Mouse (Mus musculus) adrenal gland, adult 8-10 months (tissue): ENCODE data around the gene Thap12. TPM values are rescaled to one million over a fixed set of nuclear protein-coding genes. Genes with fewer than 3 reads are reported as not detected.

ENCODE experiments used
- DNase-seq: peaks from one replicate; pipeline ENCODE4 v3.0.0; 2022
- total RNA-seq, 4 experiments: library from RNA; stranded (reverse); gene quantifications; 2 replicates each; pipeline ENCODE4 v1.2.4; 2022

Thap12 gene
- 10 to 100 TPM; 62.2 to 74.9 (median 66.0) TPM for total RNA-seq

DNA sequence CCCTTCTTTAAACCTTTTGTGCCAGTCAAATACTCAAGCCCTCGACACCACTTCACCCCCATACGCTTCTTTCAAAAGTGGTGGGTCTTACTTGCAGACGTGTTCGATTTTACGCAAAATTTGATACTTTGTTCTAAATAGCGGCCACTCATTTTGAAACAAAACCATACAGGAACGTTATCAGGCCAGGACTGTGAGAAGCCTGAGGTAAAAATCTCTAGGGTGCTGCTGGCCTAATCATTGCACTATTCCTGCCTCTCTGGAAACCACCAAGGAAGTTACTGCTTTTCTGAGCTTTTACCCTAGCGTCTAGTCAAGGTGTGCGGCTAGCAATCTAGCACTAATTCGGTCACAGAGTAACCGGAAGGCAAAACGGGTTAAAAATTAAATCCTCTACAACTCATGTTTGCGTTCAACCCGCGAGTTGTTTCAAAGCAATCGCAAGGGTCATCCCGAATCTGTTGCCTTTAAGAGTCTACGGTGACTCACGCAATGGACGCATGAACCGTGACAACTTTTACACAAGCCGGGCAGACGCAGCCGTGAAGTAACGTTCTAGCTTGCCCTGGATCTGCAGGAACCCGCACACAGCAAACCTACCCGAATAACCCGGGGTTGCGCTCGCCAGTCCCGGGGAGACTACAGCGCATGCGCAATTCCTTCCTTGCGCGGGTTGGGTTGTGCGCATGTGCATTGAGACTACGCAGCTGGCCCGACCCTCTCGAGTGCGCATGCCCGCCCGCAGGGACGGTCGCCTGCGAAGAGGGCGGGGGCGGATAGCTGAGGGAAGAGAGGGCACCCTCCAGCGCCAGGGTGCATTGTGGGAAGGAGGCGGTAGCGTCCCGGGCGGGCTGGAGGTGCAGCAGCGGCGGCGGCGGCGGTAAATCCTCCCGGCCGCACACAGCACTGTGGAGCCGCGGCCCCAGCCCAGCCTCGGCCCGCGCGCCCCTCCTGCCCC lies at the start of gene Thap12:
Gene Thap12, plus strand, starts transcription at position 821 of the 958 bp plus-strand sequence.
- DNase-seq: peak; percentile 99

DNA sequence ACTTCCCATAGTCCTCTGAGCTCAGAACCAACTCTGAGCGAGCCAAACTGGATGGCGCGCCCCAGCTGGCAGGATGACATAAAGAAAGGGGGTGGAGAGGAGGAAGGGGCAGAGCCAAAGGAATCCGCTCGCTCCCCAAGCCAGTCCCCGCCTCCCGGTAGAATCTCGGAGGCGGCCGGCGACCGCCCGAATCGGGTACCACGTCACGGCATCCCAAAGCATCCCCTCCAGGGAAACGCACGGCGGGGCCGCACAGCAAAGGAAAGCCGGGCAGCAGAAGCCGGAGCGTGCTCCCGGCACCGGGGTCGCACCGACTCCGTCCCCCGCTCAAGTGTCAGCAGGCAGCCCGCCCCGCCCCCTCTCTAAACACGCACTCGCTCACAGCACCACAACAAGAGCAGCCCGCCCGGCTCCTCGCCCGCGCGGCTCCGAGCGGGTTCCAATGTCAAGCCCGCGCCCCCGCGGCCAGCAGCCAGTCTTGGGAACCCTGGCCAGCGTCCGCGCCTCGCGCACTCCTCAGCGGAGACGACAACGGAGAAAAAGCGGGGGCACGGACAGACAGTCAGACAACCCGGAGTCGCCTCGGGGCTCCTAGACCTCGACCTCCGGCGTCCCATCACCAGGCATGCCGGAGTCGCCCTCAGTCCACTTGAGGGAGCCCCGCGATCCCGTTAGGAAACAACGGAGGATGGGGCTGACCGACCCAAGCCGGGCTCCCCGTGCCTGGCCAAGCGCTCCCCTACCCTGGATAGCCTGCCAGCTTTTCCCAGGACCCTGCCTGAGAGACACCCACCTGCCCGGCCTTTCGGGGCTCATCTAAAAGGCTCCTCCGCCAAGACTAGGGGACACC lies 47.0 kb upstream of the Thap12 start:
- peak; percentile 79 for DNase-seq

DNA sequence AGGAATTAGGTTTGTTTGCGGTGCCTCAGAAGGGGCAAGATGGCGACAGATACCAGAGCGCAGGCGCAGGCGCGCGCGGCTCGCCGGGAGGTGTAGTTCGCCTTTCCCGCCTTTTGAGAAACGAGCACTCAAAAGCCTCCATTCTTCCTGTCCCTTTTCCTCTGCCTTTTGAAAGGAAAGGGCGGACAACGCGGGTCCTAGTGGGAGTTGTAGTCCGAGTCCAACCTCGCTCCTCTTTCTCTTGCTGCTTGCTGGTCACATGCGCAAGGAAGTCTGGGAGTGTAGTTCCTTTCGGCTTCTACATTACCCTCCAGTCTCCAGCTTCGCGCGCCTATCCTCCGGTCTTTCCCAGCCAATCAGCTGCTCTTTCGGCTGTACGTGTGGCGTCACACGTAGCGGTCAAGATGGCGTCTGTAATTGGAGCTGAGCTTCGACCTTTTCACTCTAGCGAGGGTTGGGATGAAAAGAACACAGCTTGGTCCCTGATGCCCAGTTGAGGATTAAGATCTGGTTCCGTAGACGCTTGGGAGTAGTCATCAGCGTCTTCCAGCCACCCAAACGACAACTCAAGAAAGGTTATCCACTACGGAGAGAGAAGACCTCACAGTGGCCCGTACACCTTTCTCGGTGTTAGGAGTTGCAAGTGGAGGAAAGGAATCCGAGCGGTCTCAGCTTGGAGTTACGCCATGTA lies 46.2 kb upstream of the Thap12 start, which contains the start of gene Emsy:
Gene Emsy, minus strand, starts transcription at position 253 of the 691 bp plus-strand sequence.
- DNase-seq: peak; percentile 97

DNA sequence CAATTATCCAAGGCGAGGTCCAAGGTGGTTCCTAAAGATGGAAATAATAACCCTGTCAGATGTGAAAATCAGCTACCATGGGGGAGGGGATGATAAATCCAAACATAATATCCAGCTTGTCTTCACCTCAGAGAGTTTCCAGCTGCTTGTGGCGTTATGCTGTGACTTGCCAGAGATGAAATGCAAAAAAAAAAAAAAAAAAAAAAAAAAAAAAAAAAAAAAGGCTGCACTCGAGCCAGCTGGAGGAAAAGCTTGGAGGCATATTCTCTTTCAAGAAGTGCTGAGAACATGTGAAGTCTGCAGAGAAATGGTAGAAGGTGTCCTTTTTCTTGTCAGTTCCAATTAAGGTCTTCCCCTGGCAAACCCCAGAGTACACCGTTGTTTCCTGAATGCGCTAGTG lies 37.7 kb upstream of the Thap12 start:
- no peak for DNase-seq

DNA sequence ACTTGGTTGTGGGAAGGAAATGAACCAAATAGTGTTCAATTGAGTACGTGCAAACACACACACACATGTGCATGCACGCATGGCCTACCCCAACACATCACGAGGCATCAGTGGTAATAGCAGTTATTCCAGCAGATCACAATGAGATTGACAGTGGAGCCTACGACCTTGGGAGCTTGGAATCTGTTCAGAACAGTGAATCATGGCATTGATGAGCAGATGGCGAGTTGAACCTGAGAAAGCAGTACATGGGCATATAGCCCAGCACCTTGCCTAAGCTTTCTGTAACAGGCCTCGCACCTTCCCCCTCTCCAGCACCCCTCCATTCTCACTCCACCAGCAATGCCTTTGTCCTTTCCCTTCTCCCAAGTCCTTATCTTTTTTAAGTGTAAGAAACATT lies 37.2 kb upstream of the Thap12 start:
- peak; percentile 19 for DNase-seq

DNA sequence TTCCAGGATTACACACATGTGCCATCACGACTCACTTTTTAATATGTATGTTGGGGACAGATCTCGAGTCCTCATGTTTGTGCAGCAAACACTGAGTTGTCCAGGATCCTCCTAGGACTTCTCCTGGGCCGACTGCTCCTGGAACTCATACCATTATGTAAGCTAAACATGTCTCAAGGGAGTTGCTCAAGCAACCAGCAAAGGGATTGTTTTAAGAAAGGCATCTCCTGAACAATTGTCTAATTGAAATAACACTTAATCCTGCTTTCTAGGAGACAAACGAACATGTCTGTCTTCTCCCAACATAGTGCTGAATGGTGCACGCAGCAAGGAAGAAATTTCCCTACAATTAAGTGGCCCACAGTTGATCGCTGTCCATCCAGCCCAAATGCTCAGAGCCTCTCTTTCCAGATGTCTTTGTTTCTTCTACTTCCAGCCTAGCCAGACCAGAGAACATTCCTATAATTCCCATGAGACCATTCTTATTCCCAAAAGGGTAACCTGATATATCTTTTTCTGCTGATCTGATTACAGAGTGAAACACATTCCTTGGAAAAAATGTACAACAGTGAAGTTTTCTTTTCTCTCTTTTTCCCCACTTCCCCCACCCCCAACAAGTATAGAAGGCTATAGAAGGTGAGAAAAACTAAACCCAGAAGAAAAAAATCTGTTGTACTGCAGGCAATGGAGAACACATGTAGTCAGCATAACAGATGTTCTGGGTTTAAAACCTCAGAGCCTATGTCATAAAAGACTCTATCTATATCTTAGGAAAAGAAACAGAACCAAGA lies 34.8 kb upstream of the Thap12 start:
- no peak for DNase-seq

DNA sequence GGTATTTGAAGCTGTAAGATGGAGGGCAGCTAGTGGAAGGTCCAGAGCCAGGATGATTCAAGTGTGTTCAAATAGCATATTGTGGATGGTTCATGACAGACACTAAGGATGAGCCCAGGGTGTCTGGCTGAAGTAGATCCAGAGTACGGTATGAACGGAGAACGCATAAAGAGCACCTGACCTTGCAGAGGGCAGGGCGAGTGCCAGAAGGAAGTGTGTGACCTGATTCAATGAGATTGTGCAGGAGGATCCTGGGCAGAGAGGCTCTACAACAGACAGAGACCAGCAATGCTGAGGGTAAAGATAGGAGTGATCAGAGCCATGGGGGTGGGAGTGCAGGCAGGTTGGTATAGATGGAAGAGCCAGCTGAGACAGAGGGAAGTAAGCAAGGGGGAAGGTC lies 32.1 kb upstream of the Thap12 start:
- no peak for DNase-seq

DNA sequence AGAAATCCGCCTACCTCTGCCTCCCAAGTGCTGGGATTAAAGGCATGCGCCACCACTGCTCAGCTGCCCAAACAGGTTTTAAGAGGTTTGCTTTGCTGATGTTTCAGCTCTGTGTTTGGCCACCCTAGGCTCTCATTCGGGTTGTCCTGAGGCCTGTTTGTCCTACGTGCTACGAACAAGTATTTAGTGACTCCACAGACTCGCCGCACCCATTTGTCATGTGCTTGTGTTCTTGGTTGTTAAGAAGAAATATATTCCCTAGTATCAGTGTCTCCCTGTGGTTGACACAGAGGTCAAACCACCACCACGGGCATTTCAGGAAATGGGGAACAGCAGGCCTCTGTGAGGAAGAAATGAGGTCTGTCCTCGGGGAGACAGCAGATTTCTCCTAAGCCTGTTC lies 31.5 kb upstream of the Thap12 start:
- no peak for DNase-seq

DNA sequence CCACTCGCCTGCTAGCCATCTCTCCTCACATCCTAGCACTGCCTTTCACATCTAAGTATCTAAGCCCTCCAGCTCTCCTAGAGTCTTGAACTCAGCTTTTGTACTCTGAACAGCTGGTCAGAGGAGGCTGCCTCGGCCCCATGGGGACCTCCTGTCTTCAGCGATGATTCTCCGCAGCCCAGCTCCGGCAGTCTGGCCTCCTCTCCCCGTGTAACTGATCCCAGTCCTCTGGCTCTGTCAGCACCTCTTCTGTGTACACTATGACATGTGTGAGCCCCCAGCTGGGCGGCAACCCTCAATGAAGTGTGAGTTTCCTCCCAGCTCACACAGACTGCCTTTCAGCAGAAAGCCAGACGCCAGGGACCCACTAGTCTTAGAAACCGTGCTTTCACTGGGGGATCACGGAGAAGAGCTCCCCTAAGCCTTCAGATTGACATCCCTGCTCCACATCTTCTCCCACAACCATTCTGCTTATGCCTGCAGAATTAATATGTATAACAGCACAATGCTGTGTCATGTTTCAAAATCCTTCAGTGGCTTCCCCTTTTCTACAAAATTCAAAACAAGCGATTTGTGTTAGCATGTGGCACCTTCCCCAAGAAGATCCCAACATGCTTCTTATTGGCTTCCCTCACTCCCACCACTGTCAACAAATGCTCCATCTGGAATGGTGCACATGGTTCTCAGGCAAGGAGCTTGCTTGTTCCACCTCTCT lies 30.5 kb upstream of the Thap12 start:
- DNase-seq: no peak

DNA sequence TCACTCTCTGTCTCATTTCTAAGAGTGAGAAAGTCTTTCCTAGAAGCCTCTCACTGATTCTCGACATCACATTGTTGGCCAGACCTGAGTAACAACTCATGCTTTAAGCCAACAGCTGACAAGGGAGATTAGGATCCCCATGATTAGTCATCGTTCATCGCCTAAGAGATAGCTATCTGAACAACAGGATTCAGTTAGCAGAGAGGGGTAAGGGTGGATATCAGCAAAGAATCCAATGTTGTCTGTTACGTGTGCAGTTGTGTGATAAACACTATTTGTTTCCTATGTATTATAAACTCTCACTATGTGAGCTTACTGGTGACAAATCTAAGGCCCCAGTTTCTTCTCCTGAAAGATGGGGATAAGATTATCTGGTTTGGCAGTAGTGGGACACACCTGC lies 28.6 kb upstream of the Thap12 start:
- DNase-seq: no peak

DNA sequence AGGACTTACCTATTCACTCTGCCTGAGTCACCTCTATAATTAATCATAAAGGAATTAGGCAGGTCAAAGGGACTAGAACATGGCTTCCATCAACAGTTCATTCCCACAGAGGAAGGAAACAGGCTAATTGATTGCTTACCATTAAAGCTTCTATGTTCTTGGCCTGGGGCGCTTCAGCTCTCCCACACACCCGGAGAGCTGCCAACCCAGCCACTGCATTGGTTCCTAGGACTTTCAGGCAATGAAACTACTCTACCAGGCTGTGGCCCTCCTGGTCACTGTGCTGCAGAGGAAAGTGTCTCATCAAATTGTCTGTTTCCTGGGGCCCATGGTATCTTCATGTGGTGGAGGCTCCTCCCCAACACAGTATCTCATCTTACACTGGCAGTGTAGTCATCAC lies 25.4 kb upstream of the Thap12 start:
- no peak for DNase-seq

DNA sequence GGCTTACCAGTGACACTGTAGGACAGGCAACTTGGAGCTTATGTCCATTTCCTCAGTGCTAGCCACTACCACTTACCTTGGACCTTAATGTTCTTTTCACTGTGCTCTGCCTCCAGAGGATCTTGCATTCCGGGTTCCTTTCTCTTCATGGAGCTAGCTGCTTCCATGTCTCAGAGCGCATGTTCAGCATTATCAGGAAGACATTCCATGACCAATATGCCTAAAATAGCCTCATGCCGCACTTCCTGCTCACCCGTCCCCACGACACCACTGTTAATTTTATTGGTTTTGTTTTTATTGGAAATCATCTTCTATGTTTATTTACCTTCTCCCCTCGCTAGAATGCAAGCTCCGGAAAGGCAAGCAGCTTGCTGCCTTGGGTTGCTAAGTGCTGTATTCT lies 24.5 kb upstream of the Thap12 start:
- DNase-seq: no peak

DNA sequence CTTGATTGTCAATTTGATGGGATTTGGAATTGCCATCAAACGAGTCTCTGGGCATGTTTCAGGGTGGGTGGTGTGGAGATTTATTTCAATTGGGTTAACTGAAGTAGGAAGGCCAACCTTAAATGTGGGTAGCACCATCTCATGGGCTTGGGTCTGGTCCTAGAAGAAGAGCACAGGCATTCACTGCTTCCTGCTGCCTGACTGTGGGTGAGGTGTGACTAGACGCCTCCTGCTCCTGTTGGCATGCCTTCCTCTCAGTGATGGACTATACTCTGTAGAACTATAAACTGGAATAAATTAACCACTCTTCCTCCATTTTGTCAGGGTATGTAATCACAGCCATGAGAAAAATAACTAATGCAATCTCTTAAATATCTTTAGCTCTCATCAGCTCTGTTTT lies 22.2 kb upstream of the Thap12 start:
- no peak for DNase-seq

DNA sequence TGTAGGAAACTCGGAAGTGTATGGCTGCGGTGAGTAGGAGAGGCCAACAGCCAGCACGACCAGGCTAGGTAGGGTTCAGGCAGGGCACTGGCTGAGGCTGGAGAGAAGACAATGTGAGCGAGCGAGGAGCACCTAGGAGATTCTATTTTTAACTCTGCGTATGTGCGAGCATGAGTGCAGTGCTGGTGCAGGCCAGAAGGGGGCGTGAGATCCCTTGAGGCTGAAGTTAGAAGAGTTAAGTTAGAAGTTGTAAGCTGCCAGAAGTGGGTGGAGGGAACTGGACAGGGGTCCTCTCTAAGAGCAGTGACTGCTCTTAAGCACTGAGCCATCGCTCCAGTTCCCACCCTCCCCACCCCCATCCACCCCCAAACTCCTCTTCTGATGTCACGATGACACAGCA lies 20.1 kb upstream of the Thap12 start:
- DNase-seq: no peak

DNA sequence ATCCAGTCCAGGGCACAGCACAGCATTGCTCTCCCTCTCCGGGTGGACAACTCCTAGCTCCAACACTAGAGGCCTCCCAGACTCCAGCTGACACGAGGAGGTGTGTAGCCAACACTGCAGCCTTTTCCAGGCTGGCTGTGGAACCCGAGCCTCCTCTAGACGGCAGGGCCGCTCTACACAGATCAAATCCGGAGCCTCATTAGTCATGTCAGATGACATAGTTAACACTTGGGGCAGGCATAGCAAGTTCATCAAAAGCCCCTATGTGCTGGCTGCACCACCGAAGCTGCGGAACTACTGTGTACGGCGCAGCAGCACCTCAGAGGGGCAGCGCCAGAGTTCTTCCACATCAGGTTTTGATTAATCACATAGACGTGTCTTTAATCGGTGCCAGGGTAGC lies 17.0 kb upstream of the Thap12 start:
- DNase-seq: no peak

DNA sequence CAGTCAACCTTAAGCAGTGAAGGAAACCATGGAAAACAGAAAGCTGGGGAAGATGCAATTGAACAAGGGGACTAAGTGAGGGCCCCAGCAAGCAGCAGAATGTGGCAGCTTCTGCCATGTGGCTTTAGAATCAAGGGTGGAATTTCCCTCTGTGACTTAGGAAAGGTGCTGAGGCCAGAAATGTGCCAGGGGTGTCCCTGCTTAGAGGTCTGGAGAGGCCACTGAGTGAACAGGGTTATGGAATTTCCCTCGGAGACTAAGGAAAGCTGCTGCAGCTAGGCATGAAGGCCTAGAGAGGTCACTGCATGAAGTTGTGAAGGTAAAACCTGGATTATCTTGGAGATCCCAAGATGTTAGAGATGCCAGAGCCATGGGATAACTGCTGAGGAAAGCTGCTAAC lies 12.8 kb upstream of the Thap12 start:
- no peak for DNase-seq

DNA sequence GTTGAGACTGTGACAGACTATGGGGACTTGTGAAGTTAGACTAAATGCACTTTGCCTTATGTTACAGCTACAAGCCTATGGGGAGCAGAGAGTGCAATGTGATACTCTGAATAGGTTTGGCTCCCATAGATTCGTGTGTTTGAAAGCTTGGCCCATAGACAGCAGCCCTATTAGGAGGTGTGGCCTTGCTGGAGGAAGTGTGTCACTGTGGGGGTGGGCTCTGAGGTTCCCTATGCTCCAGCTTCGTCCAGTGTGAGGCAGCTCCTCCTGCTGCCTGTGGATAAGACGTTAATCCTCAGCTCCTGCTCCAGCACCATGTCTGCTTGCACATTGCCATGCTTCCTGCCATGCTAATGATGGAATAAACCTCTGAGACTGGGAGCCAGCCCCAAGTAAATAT lies 12.1 kb upstream of the Thap12 start:
- DNase-seq: no peak

DNA sequence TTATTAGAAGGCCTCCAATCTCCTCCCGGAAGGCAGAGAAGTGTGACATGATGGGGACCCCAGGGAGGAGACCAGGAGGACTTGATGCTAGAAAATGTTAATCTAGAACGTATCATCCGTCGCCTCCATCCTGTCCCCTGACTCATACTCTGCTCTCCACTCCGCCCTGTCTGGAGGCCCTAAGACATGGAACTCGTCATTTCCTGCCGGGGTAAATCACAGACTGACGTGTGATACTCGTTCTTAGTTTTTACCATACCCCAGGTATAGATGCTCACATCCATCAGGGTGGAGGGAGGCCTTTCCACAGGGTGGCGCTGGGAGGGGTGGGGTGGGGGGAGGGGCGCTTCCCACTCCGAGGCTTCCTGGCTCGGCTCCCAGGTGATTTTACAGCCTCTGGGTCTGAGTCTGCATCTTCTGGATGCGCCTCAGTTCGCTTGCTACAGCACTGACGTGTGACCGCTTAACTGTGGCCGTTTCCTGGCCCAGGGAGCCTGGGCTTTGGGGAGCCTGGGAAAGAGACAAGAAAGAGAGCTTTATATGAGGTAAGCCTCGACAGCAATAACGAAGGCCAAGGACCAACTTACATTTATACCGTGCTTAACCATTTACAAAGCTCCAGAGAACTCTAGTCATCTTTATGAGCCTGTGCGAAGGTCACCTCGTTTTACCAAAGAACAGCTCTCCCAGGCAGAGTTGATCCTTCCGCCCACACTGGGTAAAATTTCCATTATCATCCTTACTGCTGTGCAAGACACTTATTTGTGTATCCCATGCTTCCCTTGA lies 9.9 kb upstream of the Thap12 start:
- DNase-seq: no peak

DNA sequence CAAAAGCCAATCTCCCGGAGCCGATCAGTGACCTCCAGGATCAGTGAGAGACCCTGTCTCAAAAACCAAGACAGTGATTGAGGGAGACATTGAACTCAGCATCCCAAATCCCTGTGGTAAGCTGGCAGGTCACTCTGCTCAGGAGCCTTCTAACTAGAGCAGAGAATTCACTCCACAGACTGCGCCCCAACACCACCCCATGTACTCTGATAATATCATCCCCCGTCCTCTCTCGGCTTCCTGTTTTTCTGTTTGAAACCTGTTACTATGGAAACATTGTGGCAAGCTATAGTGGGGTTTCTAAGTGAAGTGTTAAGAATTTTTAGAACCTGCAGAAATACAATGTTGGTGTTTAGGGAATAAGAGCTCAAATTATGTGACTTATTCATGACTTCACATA lies 8.9 kb upstream of the Thap12 start:
- no peak for DNase-seq

DNA sequence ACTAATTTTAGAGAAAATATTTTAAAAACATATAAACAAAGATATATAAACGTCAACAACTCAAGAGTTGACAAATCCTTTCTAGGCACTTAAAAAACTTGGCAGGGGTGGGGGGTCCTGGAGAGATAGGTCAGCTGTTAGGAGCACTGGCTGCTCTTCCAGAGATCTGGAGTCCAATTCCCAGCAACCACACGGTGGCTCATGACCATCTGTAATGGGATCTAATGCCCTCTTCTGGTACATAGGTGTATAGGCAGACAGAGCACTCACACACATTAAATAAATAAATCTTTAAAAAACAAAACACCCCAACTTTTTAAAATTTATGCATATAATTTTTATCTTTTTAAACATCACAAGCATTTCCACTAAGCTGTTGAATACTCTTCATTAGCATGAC lies 5.4 kb upstream of the Thap12 start:
- DNase-seq: no peak
